Mouse (Mus musculus): ENCODE measurements around the gene Slc9c1. TPM values are rescaled to one million over a fixed set of nuclear protein-coding genes. Genes with fewer than 3 reads are reported as not detected.

The Slc9c1 gene
- total RNA-seq, 2 experiments from 2014 or later = not detected

Other genes starting within 250 kb of the Slc9c1 start
- gene Cd200, start 126.3 kb upstream of the Slc9c1 start, total RNA-seq (2021) = 10 to 100 TPM; 31.6 to 41.3 TPM
- not detected for gene Gm609, start 42.3 kb upstream of the Slc9c1 start, total RNA-seq (2021)
- not detected for gene Gm17783, start 3.3 kb upstream of the Slc9c1 start, total RNA-seq (2021)
- under 1 TPM; 0.11 to 0.14 TPM for gene Gcsam, start 75.1 kb downstream of the Slc9c1 start, total RNA-seq (2021)
- gene BC016579, start 118.8 kb downstream of the Slc9c1 start, total RNA-seq (2021) = not detected
- not detected for gene Tmprss7, start 158.3 kb downstream of the Slc9c1 start, total RNA-seq (2021)
- gene Tagln3, start 189.3 kb downstream of the Slc9c1 start, total RNA-seq (2021) = under 1 TPM; 0.35 to 0.49 TPM
- gene Abhd10, start 207.6 kb downstream of the Slc9c1 start, total RNA-seq (2021) = 1 to 10 TPM; 8.0 to 9.4 TPM

Data from gastrocnemius, postnatal 14 days (tissue).